ENCODE assay signal across 8 mouse cellular contexts in the genomic region with DNA sequence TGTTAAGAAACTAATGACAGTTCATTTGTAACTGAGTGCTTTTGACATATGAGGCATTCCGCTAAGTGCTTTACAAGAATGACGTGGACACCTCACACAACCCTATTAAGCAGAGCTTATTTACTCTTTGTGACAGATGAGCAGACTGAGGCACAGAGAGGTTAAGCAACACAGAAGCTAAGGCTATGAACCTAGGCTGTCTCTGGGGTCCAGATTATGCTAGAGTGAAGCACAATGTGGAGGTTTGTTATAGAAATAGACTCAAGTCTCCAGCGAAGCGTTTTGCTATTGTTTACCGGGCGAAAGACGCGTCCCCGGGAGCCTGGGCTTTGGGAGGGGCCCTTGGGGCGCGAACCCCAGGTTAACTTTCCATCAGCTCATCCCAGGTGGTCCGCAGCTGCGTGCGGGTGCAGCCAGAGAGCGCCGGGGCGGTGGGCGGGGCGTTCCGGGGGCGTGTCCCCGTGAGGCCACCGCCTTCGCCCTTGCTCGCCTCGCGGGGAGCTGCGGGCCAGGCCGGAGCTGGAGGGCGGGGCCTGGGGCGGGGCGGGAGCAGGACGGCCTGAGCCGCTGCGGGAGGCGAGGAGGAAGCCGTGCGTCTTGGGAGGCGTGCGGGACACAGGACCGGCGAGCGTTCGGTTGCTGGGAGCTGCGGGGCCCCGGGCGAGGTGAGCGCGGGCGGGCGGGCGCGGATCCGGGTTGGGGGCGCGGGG. TPM values are rescaled to one million over a fixed set of nuclear protein-coding genes. Genes with fewer than 3 reads are reported as not detected.
DNase-seq lines count a peak whose midpoint lies in the region; ATAC-seq and TF ChIP-seq lines count a peak whose summit lies in the region.

A gene (plus strand): TSS at position 546 of the 710 bp plus-strand sequence.

- H3K36me3 ChIP-seq in embryonic facial prominence, embryonic 12.5 days, result no peaks in the 10 kb centered on the region
- no peaks in the 10 kb centered on the region for H3K36me3 ChIP-seq in heart, embryonic 10.5 days
- H3K36me3 ChIP-seq in kidney, embryonic 14.5 days (ENCODE audit: control insufficient read depth, insufficient read depth, low read length), result no peaks in the 10 kb centered on the region
- no peaks in the 10 kb centered on the region for H3K36me3 ChIP-seq in myocyte (ENCODE audit: control insufficient read depth, insufficient read depth)
- no peaks in the 10 kb centered on the region for H3K36me3 ChIP-seq in splenic B cell, adult 2 months (ENCODE audit: control insufficient read depth, insufficient read depth, low read length, poor library complexity, severe bottlenecking)

- peak within 1 kb of the TSS; percentile 88 for H3K4me3 ChIP-seq in embryonic facial prominence, embryonic 12.5 days
- peak within 1 kb of the TSS; percentile 94 for H3K4me3 ChIP-seq in heart, embryonic 10.5 days
- peak within 1 kb of the TSS; percentile 83 for H3K4me3 ChIP-seq in kidney, embryonic 14.5 days (ENCODE audit: low read length)
- H3K4me3 ChIP-seq in myocyte, result peak within 1 kb of the TSS; percentile 38

- H3K27ac ChIP-seq in embryonic facial prominence, embryonic 12.5 days, result peak within 1 kb of the TSS; percentile 86
- peak within 1 kb of the TSS; percentile 93 for H3K27ac ChIP-seq in heart, embryonic 10.5 days
- no peak within 1 kb of the TSS for H3K27ac ChIP-seq in kidney, embryonic 14.5 days (ENCODE audit: low read depth, low read length)

- H3K79me2 ChIP-seq in myocyte (ENCODE audit: control insufficient read depth, insufficient read depth), result no peaks in the 10 kb centered on the region

- WGBS in embryonic facial prominence, embryonic 12.5 days, result 4% methylated on average over 48 of the region's 56 CpGs
- 4% methylated on average over 50 of the region's 56 CpGs for WGBS in heart, embryonic 10.5 days
- 4% methylated on average over 46 of the region's 56 CpGs for WGBS in kidney, embryonic 14.5 days

- H3K4me2 ChIP-seq in embryonic facial prominence, embryonic 12.5 days (replicated peaks), result peak within 1 kb of the TSS; percentile 82
- H3K4me2 ChIP-seq in kidney, embryonic 14.5 days (replicated peaks; ENCODE audit: low read depth, low read length), result peak within 1 kb of the TSS; percentile 98
- peak within 1 kb of the TSS; percentile 94 for H3K4me2 ChIP-seq in myocyte (ENCODE audit: low read depth)

- peak; percentile 90 for TF ChIP-seq POLR2A in myocyte (IDR thresholded peaks at IDR 0.05; ENCODE audit: insufficient read length, low read depth)

- H3K9ac ChIP-seq in embryonic facial prominence, embryonic 12.5 days, result peak within 1 kb of the TSS; percentile 90
- H3K9ac ChIP-seq in kidney, embryonic 14.5 days (ENCODE audit: low read depth, low read length), result peak within 1 kb of the TSS; percentile 85

- H3ac ChIP-seq in myocyte (ENCODE audit: control insufficient read depth, insufficient read length), result peak within 1 kb of the TSS; percentile 38

- H3K9me3 ChIP-seq in embryonic facial prominence, embryonic 12.5 days, result no peaks in the 10 kb centered on the region
- no peaks in the 10 kb centered on the region for H3K9me3 ChIP-seq in heart, embryonic 10.5 days
- no peaks in the 10 kb centered on the region for H3K9me3 ChIP-seq in kidney, embryonic 14.5 days (ENCODE audit: control insufficient read depth, low read length)

- ATAC-seq in embryonic facial prominence, embryonic 12.5 days (ENCODE audit: insufficient number of reproducible peaks, insufficient read depth, low FRiP score, low TSS enrichment), result peak; percentile 77
- peak; percentile 93 for ATAC-seq in kidney, embryonic 14.5 days (ENCODE audit: low FRiP score, low TSS enrichment)

- no peaks in the 10 kb centered on the region for H3K27me3 ChIP-seq in embryonic facial prominence, embryonic 12.5 days
- peaks cover 11% of the 10 kb centered on the region; the same call in 1 of the 2 replicates for H3K27me3 ChIP-seq in heart, embryonic 10.5 days (ENCODE audit: insufficient read depth, poor library complexity, severe bottlenecking)
- no peaks in the 10 kb centered on the region for H3K27me3 ChIP-seq in kidney, embryonic 14.5 days (ENCODE audit: control insufficient read depth, insufficient read depth, low read length)
- no peaks in the 10 kb centered on the region for H3K27me3 ChIP-seq in myocyte (ENCODE audit: control insufficient read depth, insufficient read depth, insufficient read length)
- no peaks in the 10 kb centered on the region for H3K27me3 ChIP-seq in splenic B cell, adult 2 months (ENCODE audit: control insufficient read depth, insufficient read depth, low read length, poor library complexity, severe bottlenecking)

- H3K4me1 ChIP-seq in embryonic facial prominence, embryonic 12.5 days, result peaks cover 39% of the 10 kb centered on the region
- H3K4me1 ChIP-seq in heart, embryonic 10.5 days, result peaks cover 58% of the 10 kb centered on the region
- H3K4me1 ChIP-seq in kidney, embryonic 14.5 days (ENCODE audit: control insufficient read depth, insufficient read depth, low read length), result peaks cover 33% of the 10 kb centered on the region

- peak; percentile 57 for DNase-seq in 3T3-L1 (ENCODE audit: low read depth, low spot score)
- DNase-seq in adrenal gland, postnatal 36 days, result peak; percentile 90 to 95
- peak; percentile 89 for DNase-seq in heart, embryonic 10.5 days (ENCODE audit: low spot score)
- DNase-seq in liver, result peak; percentile 94
- DNase-seq in splenic B cell, adult 2 months (ENCODE audit: low read depth, low spot score), result peak; percentile 57

TF ChIP-seq in myocyte, 11 proteins besides CTCF, POLR2A, EP300 and RAD21:
- TF ChIP-seq REST (IDR thresholded peaks at IDR 0.05; ENCODE audit: insufficient read depth, insufficient read length) (no peak), MYOD1 (IDR thresholded peaks at IDR 0.05; ENCODE audit: control insufficient read depth in 1 of 3, insufficient read length in 2 of 3, low read depth in 2 of 3) (peak in 1 of 3 experiments; percentile 44), TCF3 (IDR thresholded peaks at IDR 0.05; ENCODE audit: insufficient read length, low read depth) (no peak), POLR2AphosphoS2 (IDR thresholded peaks at IDR 0.05; ENCODE audit: insufficient read length, low read depth) (peak; percentile 80), SRF (IDR thresholded peaks at IDR 0.05; ENCODE audit: control insufficient read depth, insufficient read length, low read depth) (no peak), MAX (IDR thresholded peaks at IDR 0.05; ENCODE audit: low read depth) (no peak), MYOG (IDR thresholded peaks at IDR 0.05; ENCODE audit: control insufficient read depth in 1 of 3, insufficient read depth in 1 of 3, insufficient read length in 2 of 3, low read depth in 2 of 3) (peak in 1 of 3 experiments; percentile 33), E2F4 (IDR thresholded peaks at IDR 0.05; ENCODE audit: insufficient read depth) (no peak), TCF12 (IDR thresholded peaks at IDR 0.05; ENCODE audit: insufficient read depth, poor library complexity, severe bottlenecking) (no peak)

RNA-seq across cellular contexts. Expression of the gene that starts here (rescaled TPM):
- total RNA-seq in adrenal gland, postnatal 36 days (2021), result 1 to 10 TPM; 5.2 to 6.7 TPM
- 92.3 and 93.3 TPM in 2 replicates for polyA plus RNA-seq in embryonic facial prominence, embryonic 12.5 days (2016; fragmentation: Nextera tagmentation; extraction: Ambion mirVana)
- 41.9 and 45.9 TPM in 2 replicates for polyA plus RNA-seq in heart, embryonic 10.5 days (2016; fragmentation: Nextera tagmentation; extraction: Ambion mirVana)
- polyA plus RNA-seq in kidney, embryonic 14.5 days (2014; fragmentation: Nextera tagmentation; extraction: Ambion mirVana), result 15.1 and 16.9 TPM in 2 replicates
- polyA plus RNA-seq in myocyte (2012; fragmentation: generic; extraction: Trizol), result 8.9 TPM

Comparison
In these comparisons a context has a peak if more than half of its experiments do, and no peak if none do; other contexts are left out.
1. H3K4me3 ChIP-seq: peak in every context shown above with its lines; median percentile 94 in heart, embryonic 10.5 days; 88 in embryonic facial prominence, embryonic 12.5 days; 83 in kidney, embryonic 14.5 days; 38 in myocyte.